Mouse (Mus musculus) forebrain, embryonic 11.5 days (tissue): ENCODE results near the gene Tac1. TPM values are rescaled to one million over a fixed set of nuclear protein-coding genes. Genes with fewer than 3 reads are reported as not detected.
"Not testable (repeated sequence)": the region's sequence is repeated elsewhere in the genome, so short reads cannot be mapped to it uniquely, and the experiment has no call there.

ENCODE experiments used
- ATAC-seq: fragments of 200-750 bp; cut with Nextera tagmentation; replicated peaks from 2 replicates; pipeline ENCODE4 v1.8.0; 2017; ENCODE audit warnings: moderate TSS enrichment; ENCODE audit not compliant: low FRiP score
- DNase-seq: peaks from one replicate; pipeline ENCODE4 v3.0.0-alpha.2; 2017; ENCODE audit warnings: low spot score
- H3K27ac ChIP-seq: fragments of 300-500 bp; sonication (generic); 2 replicates; pipeline ENCODE4 v1.5.1; 2014; ENCODE audit warnings: low read depth, low read length
- H3K27me3 ChIP-seq: fragments of 300-500 bp; sonication (generic); 2 replicates; pipeline ENCODE4 v1.6.1; 2014; ENCODE audit warnings: mild to moderate bottlenecking, low read length, mixed read lengths; ENCODE audit not compliant: control insufficient read depth, insufficient read depth
- H3K36me3 ChIP-seq: fragments of 300-500 bp; sonication (generic); 2 replicates; pipeline ENCODE4 v1.6.1; 2014; ENCODE audit warnings: mild to moderate bottlenecking, low read length, moderate library complexity, mixed read lengths; ENCODE audit not compliant: control insufficient read depth, insufficient read depth
- H3K4me1 ChIP-seq: fragments of 300-500 bp; sonication (generic); replicated peaks from 2 replicates; pipeline ENCODE4 v1.6.1; 2014; ENCODE audit warnings: low read length, mixed read lengths; ENCODE audit not compliant: control insufficient read depth, insufficient read depth
- H3K4me2 ChIP-seq: fragments of 300-500 bp; sonication (generic); 2 replicates; pipeline ENCODE4 v1.6.1; 2014; ENCODE audit warnings: low read depth, mild to moderate bottlenecking, low read length, moderate library complexity, mixed read lengths; ENCODE audit not compliant: severe bottlenecking
- H3K4me3 ChIP-seq: fragments of 300-500 bp; sonication (generic); 2 replicates; pipeline ENCODE4 v1.5.1; 2014; ENCODE audit warnings: low read depth, low read length
- H3K9ac ChIP-seq: fragments of 300-500 bp; sonication (generic); 2 replicates; pipeline ENCODE4 v1.6.1; 2014; ENCODE audit warnings: low read length
- H3K9me3 ChIP-seq: fragments of 300-500 bp; sonication (generic); 2 replicates; pipeline ENCODE4 v1.6.1; 2016; ENCODE audit warnings: low read length, mixed read lengths; ENCODE audit not compliant: control insufficient read depth
- WGBS: fragments of 180-500 bp; shearing (Covaris S2); extraction: QIAGEN DNeasy Blood & Tissue Kit; methylation state at CpG from one replicate; pipeline ENCODE4 v1.1.7; 2014; 5-methylcytosine and 5-hydroxymethylcytosine counted together
- polyA plus RNA-seq: library from polyadenylated mRNA; unstranded; fragments of >200 nt; fragmentation: Nextera tagmentation; extraction: Ambion mirVana; gene quantifications from 2 replicates; pipeline ENCODE4 v1.2.1, GENCODE M21; 2014

The Tac1 gene
- polyA plus RNA-seq, result 6.8 and 9.0 TPM in 2 replicates

DNA sequence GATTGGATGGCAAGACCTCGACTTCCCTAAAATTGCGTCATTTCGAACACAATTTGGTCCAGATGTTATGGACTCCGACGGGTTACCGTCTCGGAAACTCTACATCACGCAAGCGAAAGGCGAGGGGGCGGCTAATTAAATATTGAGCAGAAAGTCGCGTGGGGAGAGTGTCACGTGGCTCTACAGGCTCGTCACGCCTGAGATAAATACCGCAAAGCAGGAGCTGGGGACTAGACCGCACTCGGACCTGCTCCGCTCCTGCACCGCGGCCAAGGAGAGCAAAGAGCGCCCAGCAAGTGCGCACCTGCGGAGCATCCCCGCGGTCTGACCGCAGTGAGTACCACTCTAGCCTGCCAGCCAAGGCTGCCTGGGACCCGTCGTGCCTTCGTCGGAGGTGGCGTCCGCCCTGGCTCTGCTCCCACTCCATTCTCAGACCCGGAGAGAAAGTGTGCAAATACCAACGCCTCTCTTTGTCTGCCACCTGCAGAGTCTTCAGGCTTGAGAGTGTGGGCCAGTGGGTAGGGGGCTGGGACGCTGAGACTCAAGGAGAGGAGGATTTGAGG, at the start of gene Tac1:
TSS of gene Tac1 (plus strand) at position 51 of the 563 bp plus-strand sequence.
- peak within 1 kb of the TSS; percentile 29 for H3K9ac ChIP-seq
- ATAC-seq, result peak; percentile 67
- peak within 1 kb of the TSS; percentile 38 for H3K4me3 ChIP-seq

DNA sequence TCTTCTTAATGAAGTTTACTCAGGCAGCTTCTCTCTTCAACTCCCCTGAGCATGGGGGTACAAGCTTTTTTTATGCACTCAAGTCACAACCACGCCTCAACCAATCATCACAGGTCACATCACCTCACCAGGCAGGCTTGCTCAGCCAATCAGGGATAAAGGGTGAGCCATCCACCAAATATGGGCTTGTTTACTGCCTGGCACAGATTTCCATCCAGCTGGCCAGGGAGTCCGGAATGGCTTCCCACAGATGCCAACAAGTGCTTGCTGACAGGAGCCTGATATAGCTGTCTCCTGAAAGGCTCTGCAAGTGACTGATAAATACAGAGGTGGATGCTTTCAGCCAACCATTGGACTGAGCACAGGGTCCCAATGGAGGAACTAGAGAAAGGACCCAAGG, 11.2 kb upstream of the Tac1 start:
- ATAC-seq, H3K4me1 ChIP-seq: not testable (repeated sequence)
- 93% methylated on average over 2 of the region's 2 CpGs for WGBS

More for the DNA sequence above, at the start of gene Tac1:
- Histone ChIP-seq H3K27me3 (peaks cover 26% of the 10 kb centered on the region), H3K27ac (no peak within 1 kb of the TSS), H3K36me3 (no peaks in the 10 kb centered on the region), H3K4me1 (peaks cover 8% of the 10 kb centered on the region), H3K4me2 (peak within 1 kb of the TSS; percentile 76), H3K9me3 (no peaks in the 10 kb centered on the region)
- peak; percentile 61 for DNase-seq
- WGBS, result 2% methylated on average over 37 of the region's 37 CpGs

DNA sequence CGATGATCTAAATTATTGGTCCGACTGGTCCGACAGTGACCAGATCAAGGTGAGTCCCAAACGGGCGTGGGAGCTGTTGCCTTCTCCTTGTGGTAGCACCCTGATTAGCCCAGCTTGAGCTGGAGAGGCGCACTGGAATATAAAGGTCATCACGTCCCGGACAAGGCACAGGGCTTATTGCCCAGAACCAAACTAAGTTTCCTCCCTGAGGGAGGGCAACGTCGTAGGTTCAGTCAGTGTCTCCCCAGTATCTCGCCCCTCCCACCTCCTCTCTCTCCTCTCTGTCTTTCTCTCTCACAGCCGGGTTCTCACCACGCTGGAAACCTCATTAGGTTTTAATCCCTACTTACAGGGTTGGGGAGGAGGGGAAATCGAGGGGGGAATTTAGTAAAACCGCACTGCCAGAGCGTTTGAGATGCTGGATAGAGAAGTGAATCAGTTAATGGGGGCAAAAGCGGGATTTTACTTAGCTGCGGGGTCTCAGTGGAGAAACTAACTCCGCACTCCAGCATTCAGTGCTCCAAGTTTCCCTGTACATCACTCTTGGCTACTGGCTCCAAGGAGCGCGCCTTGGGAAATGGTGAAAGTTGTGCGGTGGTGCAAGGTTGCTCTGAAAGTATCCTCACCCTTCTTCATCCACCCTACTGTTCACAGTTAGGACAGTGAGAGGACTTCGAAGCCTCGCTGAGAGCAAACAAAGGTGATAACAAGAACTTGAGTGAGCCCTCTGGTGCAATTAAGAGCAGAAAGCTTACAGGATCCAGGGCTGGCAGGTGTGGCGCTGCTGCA, 1.2 kb downstream of the Tac1 start:
- 1% methylated on average over 25 of the region's 25 CpGs for WGBS
- Histone ChIP-seq H3K4me1 (peaks cover 8% of the 10 kb centered on the region), H3K27me3 (peaks cover 26% of the 10 kb centered on the region), H3K27ac (no peak overlapping the region), H3K36me3 (no peaks in the 10 kb centered on the region), H3K9me3 (no peaks in the 10 kb centered on the region), H3K4me3 (peak overlapping the region; percentile 38), H3K9ac (peak overlapping the region; percentile 21; the same call in 1 of the 2 replicates), H3K4me2 (peak overlapping the region; percentile 76)
- DNase-seq, result peak; percentile 53
- peak; percentile 59; the same call in 1 of the 2 replicates for ATAC-seq

More for the DNA sequence above, 11.2 kb upstream of the Tac1 start:
- not testable (repeated sequence) for H3K27me3 ChIP-seq, H3K4me3 ChIP-seq, DNase-seq, H3K9me3 ChIP-seq, H3K9ac ChIP-seq, H3K36me3 ChIP-seq, H3K27ac ChIP-seq, H3K4me2 ChIP-seq

DNA sequence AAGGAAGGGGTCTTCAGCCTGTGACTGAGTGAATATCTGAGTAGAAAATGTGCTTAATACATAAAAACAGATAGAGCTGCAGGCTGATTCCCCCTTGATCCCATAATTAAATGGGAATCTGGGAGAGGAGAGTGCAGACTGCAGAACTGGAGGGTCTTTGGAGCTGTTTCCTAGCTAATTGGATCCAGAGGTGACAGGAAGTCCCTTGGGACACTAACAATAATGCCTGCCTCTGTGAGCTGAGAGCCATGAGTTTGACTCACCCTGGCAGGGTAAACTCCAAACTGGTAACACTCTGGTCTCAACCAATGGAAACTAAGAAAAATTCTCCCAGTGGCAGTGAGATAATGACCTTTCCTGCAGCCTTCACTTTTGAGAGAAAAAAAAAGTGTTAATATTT, 3.5 kb downstream of the Tac1 start:
- Histone ChIP-seq H3K36me3 (no peaks in the 10 kb centered on the region), H3K4me2 (no peak overlapping the region), H3K4me3 (no peak overlapping the region), H3K9ac (no peak overlapping the region), H3K9me3 (no peaks in the 10 kb centered on the region), H3K27me3 (peaks cover 26% of the 10 kb centered on the region), H3K4me1 (peaks cover 8% of the 10 kb centered on the region), H3K27ac (no peak overlapping the region)
- 0 out of 2 replicates have a peak, but pooled peaks have one; percentile 21 for ATAC-seq
- DNase-seq, result no peak

DNA sequence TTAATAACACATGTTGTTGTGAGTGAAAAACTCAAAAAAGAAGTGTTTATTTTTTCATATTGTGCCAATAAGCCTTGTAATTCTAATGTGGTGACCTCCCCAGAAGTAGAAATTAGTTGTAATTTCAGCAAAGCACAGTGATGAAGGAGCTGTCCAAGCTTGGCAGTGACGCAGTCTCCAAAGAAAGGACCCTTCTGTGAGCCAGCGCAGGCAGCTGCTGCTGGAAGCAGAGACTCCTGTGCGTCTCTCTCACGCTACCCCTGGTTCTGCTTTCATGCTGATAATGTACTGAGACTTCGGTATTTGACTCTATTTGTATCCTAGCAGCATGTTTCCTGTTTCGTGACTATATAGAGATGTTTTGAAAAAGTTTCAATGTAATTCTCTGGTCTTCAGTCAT, 7.8 kb downstream of the Tac1 start:
- 75% methylated on average over 6 of the region's 6 CpGs for WGBS
- Histone ChIP-seq H3K27ac (no peak overlapping the region), H3K27me3 (no peaks in the 10 kb centered on the region), H3K4me3 (no peak overlapping the region), H3K4me1 (no peaks in the 10 kb centered on the region), H3K9me3 (no peaks in the 10 kb centered on the region), H3K4me2 (no peak overlapping the region), H3K9ac (no peak overlapping the region), H3K36me3 (no peaks in the 10 kb centered on the region)
- ATAC-seq, result no peak
- DNase-seq, result no peak

DNA sequence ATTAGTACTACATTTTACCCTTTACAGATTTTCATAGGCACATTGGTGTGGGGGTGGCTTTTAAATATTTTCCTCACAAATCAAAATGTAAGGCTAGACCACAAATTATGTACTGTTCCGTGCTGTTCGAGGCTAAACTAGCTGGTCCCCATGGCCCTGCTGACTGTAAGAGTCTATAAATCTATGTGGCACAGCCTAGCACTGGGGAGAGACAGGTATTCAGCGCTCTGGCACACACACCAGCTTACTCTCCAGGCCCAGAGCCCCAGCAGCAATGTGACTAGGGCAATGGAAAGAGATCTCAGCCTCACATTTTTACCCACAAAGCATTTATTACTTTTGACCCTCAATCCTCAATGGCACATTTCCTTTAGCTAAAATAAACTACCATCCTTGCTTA, 9.9 kb downstream of the Tac1 start:
- ATAC-seq, result no peak
- Histone ChIP-seq H3K9ac (no peak overlapping the region), H3K27ac (no peak overlapping the region), H3K27me3 (no peaks in the 10 kb centered on the region), H3K9me3 (no peaks in the 10 kb centered on the region), H3K36me3 (no peaks in the 10 kb centered on the region), H3K4me2 (no peak overlapping the region), H3K4me3 (no peak overlapping the region), H3K4me1 (no peaks in the 10 kb centered on the region)
- DNase-seq, result no peak
- 89% methylated on average over 3 of the region's 3 CpGs for WGBS

DNA sequence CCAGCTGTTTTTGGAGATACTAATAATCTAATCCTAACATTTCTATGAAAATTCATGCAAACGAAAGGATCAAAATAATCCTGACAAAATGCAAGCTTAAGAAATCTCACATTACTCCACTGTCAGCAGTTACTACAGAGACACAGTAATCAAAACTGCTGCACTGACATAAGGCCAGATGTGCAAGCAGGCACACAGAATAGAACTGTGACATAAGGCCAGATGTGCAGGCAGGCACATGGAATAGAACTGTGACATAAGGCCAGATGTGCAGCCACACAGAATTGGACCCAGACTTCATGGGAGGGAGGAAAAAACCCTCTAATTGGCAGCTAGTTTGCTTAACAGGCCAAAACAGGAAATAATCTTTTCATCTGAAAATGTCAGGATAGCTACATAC, 16.5 kb downstream of the Tac1 start:
- H3K4me3 ChIP-seq, result no peak overlapping the region
- H3K4me1 ChIP-seq, result no peaks in the 10 kb centered on the region
- H3K27ac ChIP-seq, result no peak overlapping the region
- no peak overlapping the region for H3K9ac ChIP-seq
- DNase-seq, result no peak
- ATAC-seq, result no peak
- WGBS, result 81% methylated on average over 1 of the region's 1 CpGs
- H3K9me3 ChIP-seq, result no peaks in the 10 kb centered on the region
- no peak overlapping the region for H3K4me2 ChIP-seq
- no peaks in the 10 kb centered on the region for H3K27me3 ChIP-seq
- no peaks in the 10 kb centered on the region for H3K36me3 ChIP-seq

DNA sequence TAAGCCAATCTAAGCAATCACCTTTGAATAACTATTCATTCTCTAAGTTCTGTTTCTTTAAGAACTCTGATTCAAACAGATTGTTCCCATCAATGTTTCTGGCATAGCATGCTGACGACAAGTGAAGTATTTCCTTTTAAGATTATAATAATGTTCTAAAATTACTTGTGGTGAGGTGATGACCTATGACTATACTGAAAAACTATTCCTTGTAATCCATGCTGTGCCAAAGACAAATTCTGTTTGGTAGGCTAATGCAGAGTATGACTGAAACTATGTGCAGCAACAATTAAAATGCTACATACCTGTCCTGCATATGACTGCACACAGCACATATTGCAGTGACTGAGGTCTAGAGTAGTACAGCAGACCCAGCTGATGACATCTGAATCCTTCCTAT, 23.4 kb downstream of the Tac1 start:
- no peak for ATAC-seq
- Histone ChIP-seq H3K4me2 (no peak overlapping the region), H3K9me3 (no peaks in the 10 kb centered on the region), H3K27ac (no peak overlapping the region), H3K36me3 (no peaks in the 10 kb centered on the region), H3K4me1 (no peaks in the 10 kb centered on the region), H3K27me3 (no peaks in the 10 kb centered on the region), H3K9ac (no peak overlapping the region), H3K4me3 (no peak overlapping the region)
- WGBS, result 86% methylated on average over 1 of the region's 1 CpGs
- no peak for DNase-seq
